Mouse (Mus musculus) c-Kit-negative CD71-positive TER-119-positive erythroid progenitor cells, embryonic 14.5 days (primary cell): Measurements from ENCODE around the gene Sh3rf1.

Experiments used
- DNase-seq: peaks from one replicate; pipeline ENCODE4 v3.0.0-alpha.2; 2013; ENCODE audit warnings: low read depth, low spot score

Gene Sh3rf1

DNA sequence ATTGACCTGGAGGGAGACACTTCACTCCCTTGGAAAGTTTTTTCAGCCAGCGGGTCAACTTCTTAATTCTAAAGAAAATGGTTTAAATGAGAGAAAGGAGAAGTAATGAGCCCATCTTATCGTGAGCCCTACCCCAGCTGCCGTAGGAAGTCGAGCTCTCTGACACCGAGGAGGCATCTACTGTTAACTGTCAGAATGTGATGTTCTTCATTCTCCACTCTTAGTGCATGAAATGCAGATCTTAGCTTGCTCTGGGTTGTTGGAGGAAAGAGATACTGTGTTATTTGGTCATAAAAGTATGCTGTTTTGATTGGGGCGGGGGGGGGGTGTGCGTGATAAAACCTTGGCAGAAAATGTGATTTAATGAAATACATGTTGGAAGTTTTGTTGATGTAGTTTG, 62.7 kb downstream of the Sh3rf1 start:
- no peak for DNase-seq

DNA sequence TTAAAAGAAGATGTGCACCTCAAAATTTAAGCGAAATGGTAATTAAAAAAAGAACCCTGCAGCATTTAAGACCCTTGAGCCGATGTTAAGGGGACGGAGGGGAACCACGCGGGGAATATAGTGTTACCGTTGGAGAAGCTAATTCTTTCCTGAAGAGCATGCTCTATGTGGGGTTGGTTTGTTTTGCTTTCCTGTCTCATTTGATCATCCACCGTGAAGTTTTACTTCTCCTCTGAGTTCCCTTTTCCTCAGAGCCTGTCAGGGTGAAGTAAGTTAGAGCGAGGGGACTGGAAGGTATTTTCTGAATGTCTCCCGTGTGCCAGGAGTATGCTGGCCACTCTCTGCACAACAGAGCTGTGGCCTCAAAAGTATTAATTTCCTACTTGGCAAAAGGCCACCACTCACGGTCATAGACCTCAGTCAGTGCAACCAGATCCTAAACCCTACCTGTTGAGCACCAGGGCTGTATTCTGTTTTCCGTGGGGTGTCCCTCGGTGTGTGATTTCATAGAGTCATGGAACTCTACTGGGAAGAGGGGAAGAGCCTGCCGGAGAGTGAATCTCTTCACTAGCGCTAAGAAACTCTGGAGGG, 63.2 kb downstream of the Sh3rf1 start:
- DNase-seq = no peak

GRCm38 (mm10) chr8:61288006-61288566, 64.4 kb downstream of the Sh3rf1 start:
- DNase-seq = no peak

- DNase-seq = no peak
Measured at GRCm38 (mm10) chr8:61288676-61289075, 65.0 kb downstream of the Sh3rf1 start.

GRCm38 (mm10) chr8:61295040-61295439, 71.4 kb downstream of the Sh3rf1 start:
- DNase-seq = no peak

DNA sequence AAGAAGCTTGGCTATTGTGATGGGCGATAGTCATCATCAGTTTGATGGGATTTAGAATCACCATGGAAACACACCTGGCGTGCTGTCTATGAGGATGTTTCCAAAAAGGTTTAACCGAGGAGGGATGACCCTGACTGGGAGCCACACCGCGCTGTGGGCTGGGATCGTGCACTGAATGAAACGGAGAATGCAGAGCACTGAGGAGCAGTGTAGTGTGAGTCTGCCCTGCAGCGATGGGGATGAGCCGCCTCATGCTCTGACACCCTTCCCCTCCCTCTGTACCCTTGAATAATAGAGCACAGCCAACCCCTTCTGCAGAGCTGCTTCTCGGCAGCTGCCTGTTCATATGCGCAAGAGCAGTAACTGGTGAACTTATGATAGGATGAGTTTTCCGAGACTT, 71.8 kb downstream of the Sh3rf1 start:
- no peak for DNase-seq

- no peak for DNase-seq
Measured at GRCm38 (mm10) chr8:61298828-61299227, 75.2 kb downstream of the Sh3rf1 start.

DNA sequence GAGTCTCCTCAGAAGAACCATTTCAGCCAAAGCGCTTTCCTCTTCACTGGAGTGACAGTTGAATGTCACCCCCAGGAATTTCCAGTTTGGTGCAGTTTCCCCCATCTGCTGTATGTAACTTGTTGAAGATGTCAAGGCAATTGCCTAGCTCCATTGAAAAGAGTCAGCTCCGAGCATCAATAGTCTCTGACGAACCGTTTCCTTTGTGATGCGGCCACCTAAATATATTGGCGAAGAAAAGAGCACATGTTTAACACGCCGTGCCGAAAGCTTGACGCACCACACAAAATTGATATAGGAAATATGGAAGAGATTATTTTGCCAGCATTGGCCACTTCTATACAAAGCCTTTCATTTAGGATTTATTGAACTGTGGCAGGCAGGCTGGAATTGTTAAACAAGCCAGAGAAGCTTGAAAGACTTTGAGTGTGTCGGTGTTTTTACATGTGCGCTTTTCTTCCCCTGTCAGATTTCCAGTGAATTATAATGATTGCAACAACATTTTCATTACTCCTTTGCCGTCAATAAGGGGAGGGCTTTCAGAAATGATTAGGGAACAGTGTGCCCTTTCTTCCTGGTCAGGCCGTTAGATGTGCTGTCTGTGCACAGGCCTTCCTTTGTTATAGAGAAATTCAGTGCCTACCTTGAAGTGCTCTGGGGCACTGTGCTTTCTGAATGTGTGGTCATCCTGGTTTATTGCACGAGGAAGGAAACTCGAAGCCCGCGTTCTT, 77.8 kb downstream of the Sh3rf1 start:
- DNase-seq = no peak

DNA sequence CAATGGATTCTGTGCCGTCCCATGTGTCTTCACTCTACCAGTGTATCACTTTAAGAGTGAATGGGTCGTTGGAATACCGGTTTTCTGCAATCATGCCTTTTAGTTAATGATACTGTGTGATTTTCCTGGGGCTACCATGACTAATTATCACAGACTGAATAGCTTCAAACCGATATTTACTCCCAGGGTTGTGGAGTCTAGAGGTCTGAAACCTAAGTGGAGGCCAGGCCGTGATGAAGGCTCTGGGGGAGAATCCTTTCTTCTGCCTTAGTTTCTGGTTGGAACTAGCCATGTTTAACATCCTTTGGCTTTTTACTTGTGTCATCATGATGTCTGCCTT, 78.3 kb downstream of the Sh3rf1 start:
- no peak for DNase-seq

- no peak for DNase-seq
Measured at GRCm38 (mm10) chr8:61305451-61306070, 81.9 kb downstream of the Sh3rf1 start.

DNA sequence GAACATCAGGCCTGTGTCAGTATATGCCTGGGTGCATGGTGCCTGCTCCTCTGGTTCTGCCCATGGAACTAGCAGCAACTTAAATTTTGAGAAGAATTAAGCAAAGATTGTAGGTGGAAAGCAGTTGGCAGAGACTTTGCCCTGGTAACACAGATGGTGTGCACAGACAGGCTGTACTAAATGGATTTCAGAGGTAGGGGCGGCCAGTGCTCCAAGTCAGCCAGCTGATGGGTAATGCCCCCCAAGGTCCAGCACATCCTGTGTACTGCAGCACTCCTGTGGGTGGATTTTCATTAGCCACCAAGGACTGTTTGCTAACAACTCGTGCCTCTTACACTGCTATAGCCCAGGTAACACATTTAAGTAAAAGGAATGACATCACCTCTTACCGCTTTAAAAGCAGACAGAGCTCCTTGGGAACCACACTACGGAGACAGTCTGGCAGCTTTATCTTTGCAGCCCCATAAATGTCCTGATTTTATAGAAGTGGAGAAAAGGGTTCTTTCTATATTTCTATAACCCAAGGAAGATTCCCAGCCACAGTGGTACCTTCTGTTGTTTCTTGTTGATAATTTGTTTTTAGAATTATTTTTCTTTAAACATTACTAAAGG, 82.9 kb downstream of the Sh3rf1 start:
- no peak for DNase-seq

DNA sequence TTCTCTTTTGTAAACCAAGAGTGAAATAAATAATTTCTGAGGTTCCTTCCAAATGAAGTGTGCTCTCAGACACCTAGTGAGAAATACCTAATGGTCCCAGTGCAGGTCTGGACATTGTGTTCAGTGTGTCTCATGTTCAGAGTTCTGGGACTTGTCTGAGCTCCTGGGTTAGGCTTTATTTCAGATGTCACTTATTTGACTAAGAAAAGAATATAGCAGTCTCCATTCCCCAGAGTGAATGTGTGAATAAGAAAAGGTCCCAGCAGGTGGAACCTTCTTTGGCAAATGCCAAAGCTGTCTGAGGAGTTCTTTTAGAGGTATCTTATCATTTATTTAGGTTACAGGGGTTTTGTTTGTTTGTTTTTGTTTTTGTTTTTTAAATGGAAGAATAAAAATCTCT, 85.2 kb downstream of the Sh3rf1 start:
- no peak for DNase-seq

DNA sequence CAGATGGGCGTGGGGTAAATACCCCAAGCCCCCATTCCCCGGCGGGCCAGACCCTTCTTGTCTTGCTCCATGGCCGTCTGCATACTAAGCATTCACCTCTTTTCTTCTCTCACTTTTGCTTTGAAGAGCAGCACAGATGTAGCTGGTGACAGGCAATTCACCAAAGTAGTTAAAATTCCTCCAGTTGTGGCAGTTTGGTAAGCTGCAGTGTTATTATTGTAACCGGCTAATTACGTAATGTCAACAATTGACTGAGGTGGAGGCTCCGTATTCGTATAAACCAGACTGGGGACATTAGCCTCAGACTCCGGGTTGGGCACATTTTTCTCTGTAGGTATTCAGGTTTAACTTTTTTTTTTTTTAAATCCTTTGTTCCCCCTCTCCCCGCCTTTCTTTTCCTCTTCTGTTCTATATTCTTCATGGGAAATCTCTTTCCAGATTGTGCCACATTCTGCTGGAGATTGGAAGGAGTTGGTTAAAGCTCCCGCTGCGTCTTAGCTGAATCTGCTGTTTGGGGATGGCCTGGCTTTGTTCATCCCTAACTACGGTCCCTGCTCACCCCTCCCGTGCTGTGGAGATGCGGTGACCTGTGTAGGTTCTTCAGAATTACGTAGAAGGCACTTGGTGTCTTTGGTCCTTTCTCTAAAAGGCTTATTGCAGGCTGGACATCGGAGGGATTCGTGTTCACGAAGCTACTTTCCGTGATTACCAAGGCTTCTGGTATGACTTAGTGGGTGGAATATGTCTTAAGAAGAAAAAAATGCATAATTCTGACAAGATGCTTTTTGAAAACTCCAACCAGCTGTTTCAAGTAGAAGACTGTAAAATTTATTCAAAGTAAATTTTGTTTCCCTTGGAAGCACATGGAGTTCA, 86.1 kb downstream of the Sh3rf1 start:
- DNase-seq = no peak

DNA sequence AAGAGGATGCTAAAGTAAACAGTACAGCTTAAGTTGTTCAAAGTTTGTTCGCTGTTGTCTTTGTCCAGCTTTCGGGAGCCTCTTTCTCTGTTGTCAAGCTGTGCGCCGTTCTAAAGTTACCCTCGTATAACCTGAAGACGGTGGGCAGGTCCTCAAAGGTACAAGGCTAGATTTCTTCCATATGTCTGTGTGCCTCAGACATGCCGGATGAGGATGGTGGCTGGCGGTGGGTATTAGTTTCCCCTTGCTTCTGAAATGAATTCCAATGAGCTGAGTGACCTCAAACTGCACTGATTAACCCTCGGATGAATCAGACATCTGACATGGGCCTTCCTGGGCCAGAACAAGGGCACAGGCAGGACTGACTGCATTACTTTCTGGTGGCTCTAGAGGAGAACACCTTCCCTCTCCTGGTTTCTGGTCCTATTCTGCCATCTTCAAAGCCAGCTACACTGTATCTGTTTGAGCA, 86.8 kb downstream of the Sh3rf1 start:
- no peak for DNase-seq

DNA sequence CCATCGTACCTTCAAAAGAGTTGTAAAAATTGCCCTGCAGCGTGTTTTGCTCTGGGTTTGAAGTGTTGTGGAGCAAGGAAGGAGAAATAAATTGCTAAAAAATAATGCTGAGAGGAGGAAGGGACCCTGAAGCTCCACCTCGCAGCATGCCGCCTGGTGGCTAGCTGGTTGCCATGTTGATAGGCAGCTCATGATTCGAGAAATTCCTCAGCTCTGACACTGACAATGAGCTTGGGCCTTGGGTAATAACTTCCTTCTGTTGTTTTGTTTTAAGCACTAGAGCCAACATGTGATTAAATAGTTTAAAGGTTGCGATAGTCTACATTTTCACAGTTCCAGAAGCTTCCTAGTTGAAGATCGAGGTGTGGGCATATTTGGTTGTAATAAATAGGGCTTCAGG, 89.3 kb downstream of the Sh3rf1 start:
- no peak for DNase-seq

- no peak for DNase-seq
Measured at GRCm38 (mm10) chr8:61316012-61316767, 92.5 kb downstream of the Sh3rf1 start.

DNA sequence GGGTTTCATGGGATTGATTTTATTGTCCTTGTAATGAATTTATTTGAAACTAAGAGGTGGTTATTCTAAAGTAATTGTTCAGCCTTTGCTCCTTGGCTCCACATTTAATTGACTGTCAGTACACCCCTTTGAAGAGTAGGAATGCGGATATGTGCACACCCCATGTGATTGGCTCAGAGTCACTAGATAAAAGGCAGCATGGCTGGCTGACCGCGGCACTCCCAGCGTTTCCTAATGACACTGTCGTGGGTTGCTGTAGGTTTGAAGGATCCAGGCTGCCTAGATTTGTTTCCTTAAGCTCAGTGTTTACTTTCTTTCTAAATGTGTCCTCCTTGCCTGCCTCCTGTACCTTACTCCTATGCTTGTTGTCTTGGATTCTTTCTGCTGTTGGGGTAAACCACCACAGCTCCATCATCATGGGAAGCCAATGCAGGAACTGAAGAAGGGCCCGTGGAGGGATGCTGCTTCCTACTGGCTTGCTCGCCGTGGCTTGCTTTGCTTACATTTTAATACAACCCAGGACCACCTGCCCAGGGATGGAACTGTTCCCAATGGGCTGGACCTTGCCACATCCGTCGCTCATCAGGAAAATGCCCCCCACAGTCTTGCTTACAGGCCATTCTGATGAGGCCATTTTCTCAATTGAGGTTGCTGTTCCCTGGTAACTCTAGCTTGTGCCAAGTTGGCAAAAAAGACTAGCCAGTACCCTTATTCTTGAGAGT, 93.3 kb downstream of the Sh3rf1 start:
- DNase-seq = no peak

DNA sequence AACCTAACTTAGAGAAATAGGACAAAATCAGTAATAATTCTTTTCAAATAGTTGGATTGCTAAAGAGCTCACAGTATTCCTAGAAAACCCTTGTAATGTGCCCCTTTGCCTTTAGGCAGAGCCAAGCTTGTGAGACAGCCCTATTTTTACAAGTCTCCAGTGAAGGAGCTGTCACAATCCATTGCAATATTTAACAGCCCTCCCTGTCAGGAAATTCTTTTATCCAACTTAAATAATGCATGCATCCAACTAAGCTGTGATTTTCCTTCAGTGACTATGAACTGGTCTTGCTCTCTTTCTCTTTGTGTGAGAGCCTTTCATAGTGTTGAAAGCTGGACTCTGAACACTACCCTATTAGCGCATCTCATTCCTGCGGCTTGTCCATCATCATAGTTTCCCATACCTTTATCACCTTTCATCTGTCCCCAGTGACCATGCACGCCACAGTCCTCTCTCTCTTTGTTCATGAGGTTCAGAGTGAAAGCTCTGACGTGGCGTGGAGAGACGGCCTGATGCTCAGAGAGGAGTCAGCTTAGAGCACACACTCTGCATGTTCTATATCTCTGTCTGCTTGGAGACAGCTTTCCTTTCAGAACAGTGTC, 94.0 kb downstream of the Sh3rf1 start:
- no peak for DNase-seq

- DNase-seq = no peak
Measured at GRCm38 (mm10) chr8:61321216-61321615, 97.5 kb downstream of the Sh3rf1 start.

DNA sequence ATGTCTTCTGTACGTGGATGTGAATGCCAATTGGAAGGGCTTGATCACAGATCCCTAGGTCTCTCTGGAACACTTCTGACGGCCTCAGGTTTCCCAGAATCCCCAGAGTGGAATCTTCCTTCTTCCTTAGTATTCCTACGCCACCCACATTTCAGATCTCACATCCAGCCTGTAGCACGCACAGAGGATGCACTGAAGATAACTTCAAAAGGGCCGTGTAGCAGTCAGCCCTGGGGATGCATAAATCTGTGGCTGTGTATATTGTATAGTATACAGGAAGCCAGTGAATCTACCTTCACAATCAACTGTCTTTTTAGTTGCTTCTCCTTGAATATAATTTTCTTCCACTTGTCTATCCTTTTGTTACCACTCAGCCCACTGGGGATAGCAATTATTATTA, 98.1 kb downstream of the Sh3rf1 start:
- no peak for DNase-seq
